Mouse (Mus musculus): ENCODE data around the gene Qpctl.

- no peak for TF ChIP-seq CTCF (IDR thresholded peaks at IDR 0.05; ENCODE audit: low read depth, low read length)
- no peak for TF ChIP-seq GATA1 (IDR thresholded peaks at IDR 0.05; ENCODE audit: borderline replicate concordance, low read length)
- TF ChIP-seq TAL1 (conservative IDR thresholded peaks at IDR 0.05; ENCODE audit: low read depth, low read length): no peak
- no peak for TF ChIP-seq GATA2 (IDR thresholded peaks at IDR 0.05; ENCODE audit: borderline replicate concordance, low read depth, low read length)
- TF ChIP-seq POLR2AphosphoS5 (IDR thresholded peaks at IDR 0.05; ENCODE audit: insufficient replicate concordance, low read depth, low read length): no peak
Observed at GRCm38 (mm10) chr7:19171831-19172230, 22.7 kb upstream of the Qpctl start.
